Mouse (Mus musculus): Measurements from ENCODE around the gene Plxna2.

Plxna2 gene

GRCm38 (mm10) chr1:194622677-194623076 lies 4.7 kb downstream of the Plxna2 start:
- DNase-seq (ENCODE audit: low read depth, low spot score) = no peak

GRCm38 (mm10) chr1:194623641-194624040 lies 5.6 kb downstream of the Plxna2 start:
- no peak for DNase-seq (ENCODE audit: low read depth, low spot score)

DNA sequence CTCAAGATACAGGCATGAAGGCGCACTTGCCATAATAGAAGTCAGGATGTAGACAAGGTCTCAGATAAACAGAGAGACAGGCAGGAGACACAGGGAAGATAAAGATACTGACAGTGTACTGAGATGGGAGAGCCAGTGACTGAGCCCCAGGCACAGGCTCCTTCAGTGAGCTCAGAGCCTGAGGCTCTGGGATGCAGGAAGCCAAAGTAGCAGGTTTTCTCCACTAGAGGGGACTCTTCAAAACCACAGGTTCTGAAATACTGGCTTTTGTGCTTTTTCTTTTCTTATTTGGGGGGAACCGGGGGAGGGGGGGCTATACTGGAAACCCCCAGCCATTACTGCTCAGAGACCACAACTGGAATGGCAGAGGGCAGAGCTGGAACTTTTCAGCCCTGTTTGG lies 6.4 kb downstream of the Plxna2 start:
- DNase-seq (ENCODE audit: low read depth, low spot score) = peak; percentile 29

DNA sequence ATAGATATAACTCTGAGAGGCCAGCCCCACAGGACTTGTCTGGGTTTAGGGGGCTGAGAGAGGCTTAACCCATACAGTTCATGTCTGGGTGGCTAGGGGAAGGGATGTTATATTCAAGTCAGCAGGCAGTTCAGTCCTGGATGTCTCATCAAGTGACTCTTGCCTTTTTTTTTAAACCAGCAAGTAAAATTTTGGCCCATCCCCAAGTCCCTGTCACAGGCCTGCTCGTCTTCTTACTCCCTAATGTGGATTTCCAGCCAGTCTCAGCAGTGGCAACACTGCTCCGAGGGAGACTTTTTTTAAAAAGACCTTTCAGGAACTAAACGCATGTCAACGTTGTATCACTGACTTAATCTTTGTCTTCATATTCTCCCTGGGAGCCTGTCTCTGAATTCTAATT lies 7.0 kb downstream of the Plxna2 start:
- no peak for DNase-seq (ENCODE audit: low read depth, low spot score)

GRCm38 (mm10) chr1:194626109-194626508 lies 8.1 kb downstream of the Plxna2 start:
- no peak for DNase-seq (ENCODE audit: low read depth, low spot score)

GRCm38 (mm10) chr1:194627286-194627685 lies 9.3 kb downstream of the Plxna2 start:
- DNase-seq (ENCODE audit: low read depth, low spot score) = no peak

DNA sequence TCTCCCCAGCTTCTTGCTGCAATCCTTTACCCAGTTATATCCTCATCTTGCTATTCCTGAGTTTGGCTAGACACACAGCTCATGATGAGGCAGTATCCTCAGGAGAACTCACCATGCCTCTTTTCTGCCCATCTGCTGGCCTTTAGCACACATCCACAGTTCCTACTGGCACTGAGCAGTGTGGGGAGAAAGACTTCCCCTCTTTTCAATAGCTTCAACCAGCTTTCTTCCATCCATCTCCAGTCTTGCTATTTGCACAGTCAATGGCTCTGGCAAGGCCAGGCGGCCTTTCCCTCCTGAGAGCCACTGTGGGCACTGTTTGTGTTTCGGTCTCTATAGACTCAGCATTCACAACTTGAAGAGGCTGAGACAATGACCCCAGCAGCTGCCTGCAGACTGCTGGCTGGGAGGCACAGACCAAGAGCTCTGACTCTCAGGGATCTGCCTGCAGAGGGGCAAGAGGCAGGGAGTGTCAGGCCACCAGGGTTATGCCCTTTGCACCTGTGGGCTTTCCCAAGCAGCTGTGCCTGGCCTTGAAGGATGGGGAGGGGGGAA lies 11.2 kb downstream of the Plxna2 start:
- no peak for DNase-seq (ENCODE audit: low read depth, low spot score)

DNA sequence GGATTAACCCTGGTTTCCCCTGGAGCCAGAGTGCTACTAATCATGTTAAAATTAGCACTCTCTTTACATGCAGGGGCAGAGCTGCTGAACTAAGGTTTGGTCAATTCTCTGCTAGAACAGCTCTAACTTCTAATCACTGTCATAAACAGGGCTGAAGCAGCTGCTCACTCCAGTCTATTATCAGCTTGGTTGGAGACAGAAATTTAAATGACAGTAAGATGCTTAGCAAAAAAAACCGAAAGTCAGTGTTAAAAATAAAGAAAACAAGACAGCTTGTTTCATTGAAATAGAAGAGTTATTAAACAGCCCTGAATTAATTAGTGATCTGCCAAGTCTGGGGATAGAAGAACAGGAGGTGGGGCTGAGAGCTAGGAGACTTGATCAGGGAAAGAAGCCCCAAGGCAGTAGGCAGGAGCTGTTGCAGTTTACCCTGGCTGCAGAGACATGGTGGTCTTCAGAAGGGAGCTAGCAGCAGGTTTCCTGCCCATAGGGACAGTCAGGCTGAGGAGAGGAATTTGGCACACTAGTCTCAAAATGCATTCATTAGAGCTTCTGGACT lies 12.6 kb downstream of the Plxna2 start:
- DNase-seq (ENCODE audit: low read depth, low spot score) = no peak

GRCm38 (mm10) chr1:194631574-194631973 lies 13.6 kb downstream of the Plxna2 start:
- DNase-seq (ENCODE audit: low read depth, low spot score) = no peak

- no peak for DNase-seq (ENCODE audit: low read depth, low spot score)
These were observed 14.0 kb downstream of the Plxna2 start for GRCm38 (mm10) chr1:194632029-194632428.

DNA sequence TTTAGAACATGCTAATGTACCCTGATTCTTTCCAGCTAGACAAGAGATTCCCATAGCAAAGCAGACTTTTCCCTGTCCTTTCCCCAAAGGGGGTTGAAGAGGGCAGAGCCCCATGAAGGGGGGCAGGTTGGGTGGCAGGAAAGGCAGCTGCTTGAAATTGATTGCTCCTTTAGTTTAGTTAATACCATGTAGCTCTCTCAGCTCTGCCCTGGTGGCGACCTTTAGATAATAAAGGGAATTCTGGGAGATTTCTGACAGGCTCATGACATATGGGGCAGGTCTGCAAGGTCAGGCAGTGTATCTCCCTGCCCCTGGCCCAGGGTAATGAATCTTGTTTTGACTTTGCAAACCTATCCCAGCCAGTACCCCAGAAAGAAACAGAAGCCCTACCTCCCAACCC lies 17.4 kb downstream of the Plxna2 start:
- no peak for DNase-seq (ENCODE audit: low read depth, low spot score)

DNA sequence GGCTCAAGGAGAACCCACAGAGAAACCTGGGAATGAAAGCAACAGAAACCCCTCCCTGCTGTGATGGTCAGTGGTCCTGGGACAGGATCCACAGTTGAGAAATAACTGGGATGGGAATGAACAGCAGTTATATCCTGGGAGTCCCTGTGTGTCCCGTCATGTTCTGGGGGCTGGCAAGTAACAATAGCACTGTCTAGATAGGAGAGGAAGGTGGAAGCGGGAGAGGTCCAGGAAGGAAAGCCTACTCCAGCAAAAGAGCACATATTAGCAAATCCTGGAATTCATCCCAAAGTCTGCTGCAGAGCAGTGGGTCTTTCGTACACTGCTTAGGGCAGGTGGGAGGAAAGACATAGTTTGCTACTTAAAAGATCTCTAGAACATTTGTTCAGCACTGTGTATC lies 17.9 kb downstream of the Plxna2 start:
- no peak for DNase-seq (ENCODE audit: low read depth, low spot score)

- DNase-seq (ENCODE audit: low read depth, low spot score) = peak; percentile 14
These were observed 19.6 kb downstream of the Plxna2 start for GRCm38 (mm10) chr1:194637391-194638304.

GRCm38 (mm10) chr1:194641601-194642301 lies 23.7 kb downstream of the Plxna2 start:
- no peak for DNase-seq (ENCODE audit: low read depth, low spot score)

DNA sequence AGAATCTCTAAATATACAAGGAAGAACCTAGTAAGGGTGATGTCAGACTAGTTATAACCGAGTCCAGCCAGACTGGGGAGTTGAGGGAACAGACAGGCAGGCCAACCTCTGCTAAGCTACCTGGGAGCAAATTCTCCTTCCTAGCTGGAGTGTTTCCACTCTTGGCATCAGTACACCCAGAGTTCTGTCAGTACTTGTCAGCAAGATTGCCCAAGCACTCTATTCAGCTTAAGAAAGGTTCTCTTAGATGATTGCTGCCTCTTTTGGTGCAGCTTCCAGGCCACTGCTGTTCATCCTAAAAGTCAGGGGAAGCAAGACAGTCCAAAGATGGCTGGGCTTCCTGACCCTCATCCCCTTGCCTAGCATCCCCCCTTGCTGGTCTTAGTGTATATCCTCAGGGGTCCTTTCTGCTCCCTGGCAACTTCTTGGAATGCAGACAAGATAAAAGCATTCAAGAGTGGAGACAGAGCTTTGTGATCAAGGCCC lies 24.3 kb downstream of the Plxna2 start:
- no peak for DNase-seq (ENCODE audit: low read depth, low spot score)

- DNase-seq (ENCODE audit: low read depth, low spot score) = no peak
These were observed 25.9 kb downstream of the Plxna2 start for GRCm38 (mm10) chr1:194643930-194644329.

DNA sequence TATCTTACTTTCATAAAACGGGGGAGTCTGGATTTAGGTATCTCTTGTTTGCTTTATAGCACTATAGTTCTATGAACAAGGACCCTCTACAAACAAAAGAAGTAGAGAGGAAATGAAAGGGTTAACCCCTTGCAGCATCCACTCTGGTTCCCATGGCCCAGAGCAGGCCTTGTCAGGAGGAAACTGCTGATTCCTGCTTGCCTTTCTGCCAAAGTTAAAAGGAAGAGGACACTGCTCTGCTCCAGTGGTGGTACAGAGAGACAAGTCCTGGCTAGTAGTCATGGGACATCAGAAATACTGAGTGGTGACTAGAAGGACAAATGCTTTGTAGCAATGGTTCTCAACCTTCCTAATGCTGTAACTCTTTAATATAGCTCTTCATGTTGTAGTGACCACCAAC lies 27.9 kb downstream of the Plxna2 start:
- no peak for DNase-seq (ENCODE audit: low read depth, low spot score)

GRCm38 (mm10) chr1:194650076-194650475 lies 32.1 kb downstream of the Plxna2 start:
- no peak for DNase-seq (ENCODE audit: low read depth, low spot score)

DNA sequence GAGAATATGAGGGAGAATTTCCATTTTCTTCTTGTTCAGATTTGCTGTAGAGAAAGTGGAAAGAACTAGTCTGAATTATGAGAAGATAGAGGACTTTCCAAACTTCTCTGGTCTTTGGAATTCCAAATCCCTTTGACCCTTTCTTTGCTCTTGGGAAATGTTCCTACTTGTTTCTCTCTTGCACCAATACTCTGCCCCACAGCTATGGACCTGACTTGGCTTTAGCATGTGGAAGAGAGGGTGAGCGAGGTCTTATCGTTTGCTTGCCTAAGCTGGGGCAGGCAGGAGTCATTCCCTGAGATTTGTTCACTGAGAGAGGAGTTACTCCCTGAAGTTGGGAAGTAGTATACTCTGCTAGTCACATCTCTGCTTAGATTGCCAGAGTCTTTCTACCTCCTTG lies 32.5 kb downstream of the Plxna2 start:
- DNase-seq (ENCODE audit: low read depth, low spot score) = no peak

DNA sequence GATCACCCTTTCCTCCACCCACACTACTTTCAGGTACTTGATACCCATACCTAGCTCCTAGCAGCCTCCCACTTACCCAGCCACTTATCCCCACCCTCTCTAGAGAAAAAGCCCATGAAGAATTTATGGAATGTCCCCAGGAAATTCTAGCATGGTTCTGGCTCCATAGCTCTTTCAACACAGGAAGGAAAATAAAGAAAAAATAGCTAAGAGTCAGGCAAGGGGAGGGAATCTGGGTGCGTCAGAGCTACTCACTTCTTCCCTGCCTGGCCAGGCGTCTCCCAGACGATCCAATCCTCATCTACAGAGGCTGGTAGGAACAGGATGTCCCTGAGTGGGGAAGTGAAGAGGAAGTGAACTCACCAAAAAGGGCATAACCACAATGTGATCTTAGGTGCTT lies 34.0 kb downstream of the Plxna2 start:
- no peak for DNase-seq (ENCODE audit: low read depth, low spot score)

GRCm38 (mm10) chr1:194658459-194659160 lies 40.6 kb downstream of the Plxna2 start:
- DNase-seq (ENCODE audit: low read depth, low spot score) = no peak

Data from forelimb bud, embryonic 11.5 days (tissue).